Mouse (Mus musculus): Measurements from ENCODE around the gene Usp50. TPM values are rescaled to one million over a fixed set of nuclear protein-coding genes. Genes with fewer than 3 reads are reported as not detected.

Gene Usp50
- polyA plus RNA-seq, 1 experiment from 2014 or later: 3.6 TPM

DNA sequence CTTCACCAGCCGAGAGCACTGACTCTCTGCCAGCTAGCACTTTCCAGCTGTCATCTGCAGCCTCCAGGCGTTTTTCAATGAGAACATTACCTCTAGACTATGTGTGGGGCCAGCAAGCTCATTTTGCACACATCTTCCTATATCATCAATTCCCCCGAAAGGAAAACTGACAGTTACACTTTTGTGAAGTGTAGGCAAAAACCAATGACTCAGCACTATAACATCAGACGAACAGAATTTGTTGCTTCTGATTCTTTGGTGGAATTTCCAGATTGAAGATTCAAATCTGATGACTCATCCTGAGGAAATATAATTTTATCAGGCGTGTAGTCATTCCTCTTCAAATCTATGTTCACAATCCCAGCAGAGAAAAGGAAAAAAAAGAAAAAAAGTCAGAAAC is 9.3 kb upstream of the Usp50 start:
- WGBS: 74% methylated on average over 5 of the region's 5 CpGs
- ATAC-seq (ENCODE audit: insufficient read depth): no peak

DNA sequence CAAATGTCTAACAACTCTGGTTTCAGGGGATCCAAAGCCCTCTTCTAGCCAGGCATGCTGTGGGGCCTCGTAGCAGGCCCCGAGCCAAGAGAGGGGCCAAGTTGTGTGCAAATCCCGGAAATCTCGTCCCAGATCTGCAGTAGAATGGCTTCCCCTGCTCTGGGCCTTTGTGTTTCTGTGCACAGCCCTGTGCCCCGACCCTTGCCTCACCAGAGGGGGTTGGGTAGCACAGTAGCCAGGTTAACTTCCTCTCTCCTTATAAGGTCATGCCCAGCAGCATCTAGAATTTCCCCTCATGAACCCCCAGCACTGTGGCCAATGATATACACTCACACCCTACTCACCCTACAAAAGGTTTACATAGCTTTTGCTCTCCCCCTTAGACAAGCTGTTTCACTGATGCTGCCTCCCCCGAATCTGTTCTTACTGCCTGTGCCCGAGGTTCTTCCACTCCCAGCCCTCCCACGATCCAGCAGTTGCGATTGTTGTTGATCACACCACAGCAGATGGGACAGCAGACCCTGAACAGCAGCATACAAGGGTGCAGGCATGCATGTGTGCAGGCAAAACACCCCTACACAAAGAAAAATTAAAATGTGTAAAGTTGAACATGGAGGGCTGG is 4.6 kb upstream of the Usp50 start:
- Histone ChIP-seq H3K9me3 (ENCODE audit: low read depth, low read length) (no peaks in the 10 kb centered on the region), H3K4me1 (ENCODE audit: insufficient read depth) (no peaks in the 10 kb centered on the region), H3K36me3 (ENCODE audit: insufficient read depth) (peaks cover 27% of the 10 kb centered on the region), H3K4me2 (no peak overlapping the region), H3K27ac (ENCODE audit: low read depth) (peak overlapping the region; percentile 58), H3K9ac (no peak overlapping the region), H3K4me3 (ENCODE audit: low read depth, low read length) (no peak overlapping the region), H3K27me3 (ENCODE audit: insufficient read depth, low read length) (no peaks in the 10 kb centered on the region)
- ATAC-seq (ENCODE audit: insufficient read depth): peak; percentile 77
- WGBS: 34% methylated on average over 9 of the region's 9 CpGs
- no peak for TF ChIP-seq CTCF (IDR thresholded peaks at IDR 0.05; ENCODE audit: low read depth)
- peak; percentile 53 for DNase-seq

More for the DNA sequence above, 9.3 kb upstream of the Usp50 start:
- no peak for DNase-seq
- H3K36me3 ChIP-seq (ENCODE audit: insufficient read depth): peaks cover 57% of the 10 kb centered on the region
- no peaks in the 10 kb centered on the region for H3K4me1 ChIP-seq (ENCODE audit: insufficient read depth)
- no peaks in the 10 kb centered on the region for H3K27me3 ChIP-seq (ENCODE audit: insufficient read depth, low read length)
- no peak overlapping the region for H3K4me2 ChIP-seq
- no peak overlapping the region for H3K9ac ChIP-seq
- H3K27ac ChIP-seq (ENCODE audit: low read depth): no peak overlapping the region
- no peaks in the 10 kb centered on the region for H3K9me3 ChIP-seq (ENCODE audit: low read depth, low read length)
- TF ChIP-seq CTCF (IDR thresholded peaks at IDR 0.05; ENCODE audit: low read depth): no peak
- no peak overlapping the region for H3K4me3 ChIP-seq (ENCODE audit: low read depth, low read length)

DNA sequence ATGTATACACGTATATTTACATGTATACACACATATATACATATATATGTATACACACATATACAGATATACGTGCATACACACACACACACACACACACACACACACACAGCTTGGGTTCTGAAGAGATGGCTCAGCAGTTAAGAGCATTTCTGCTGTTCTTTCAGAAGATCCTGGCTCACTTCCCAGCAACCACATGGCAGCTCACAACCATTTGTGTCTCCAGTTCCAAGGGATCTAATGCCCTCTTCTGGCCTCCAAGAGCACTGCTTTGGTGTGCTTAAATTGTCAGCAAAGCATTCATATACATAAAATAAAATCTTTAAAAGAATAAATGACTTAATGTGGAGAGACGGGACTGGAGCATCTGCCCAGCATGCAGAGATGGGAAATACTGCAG is 837 bp downstream of the Usp50 start:
- H3K4me1 ChIP-seq (ENCODE audit: insufficient read depth): no peaks in the 10 kb centered on the region
- H3K27ac ChIP-seq (ENCODE audit: low read depth): no peak overlapping the region
- ATAC-seq (ENCODE audit: insufficient read depth) (peak; percentile 62), DNase-seq (peak; percentile 89)
- no peak overlapping the region for H3K9ac ChIP-seq
- no peak overlapping the region for H3K4me3 ChIP-seq (ENCODE audit: low read depth, low read length)
- H3K36me3 ChIP-seq (ENCODE audit: insufficient read depth): no peaks in the 10 kb centered on the region
- TF ChIP-seq CTCF (IDR thresholded peaks at IDR 0.05; ENCODE audit: low read depth): peak; percentile 63
- WGBS: 70% methylated on average over 3 of the region's 3 CpGs
- H3K9me3 ChIP-seq (ENCODE audit: low read depth, low read length): no peaks in the 10 kb centered on the region
- no peaks in the 10 kb centered on the region for H3K27me3 ChIP-seq (ENCODE audit: insufficient read depth, low read length)
- no peak overlapping the region for H3K4me2 ChIP-seq

DNA sequence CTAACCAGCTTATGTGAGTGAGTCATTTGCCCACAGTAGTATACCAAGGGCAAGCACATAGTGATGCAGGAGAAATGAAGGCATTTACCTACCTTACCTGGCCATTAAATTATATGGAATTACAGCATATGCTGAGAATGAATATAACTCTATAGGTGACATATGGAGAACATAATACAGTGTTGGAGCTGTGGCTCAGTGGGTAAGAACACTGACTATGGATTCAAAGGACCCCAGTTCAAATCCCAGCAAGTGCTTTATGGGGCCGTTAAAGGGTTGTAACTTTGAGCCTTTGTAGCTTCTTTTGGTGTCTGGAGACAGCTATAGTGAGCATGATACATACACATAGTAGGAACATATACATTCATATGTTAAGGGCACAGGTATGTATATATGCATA is 1.8 kb downstream of the Usp50 start:
- 79% methylated on average over 1 of the region's 1 CpGs for WGBS
- no peak overlapping the region for H3K9ac ChIP-seq
- no peak for TF ChIP-seq CTCF (IDR thresholded peaks at IDR 0.05; ENCODE audit: low read depth)
- no peak overlapping the region for H3K4me3 ChIP-seq (ENCODE audit: low read depth, low read length)
- DNase-seq: no peak
- H3K4me2 ChIP-seq: no peak overlapping the region
- no peaks in the 10 kb centered on the region for H3K9me3 ChIP-seq (ENCODE audit: low read depth, low read length)
- H3K27ac ChIP-seq (ENCODE audit: low read depth): no peak overlapping the region
- H3K27me3 ChIP-seq (ENCODE audit: insufficient read depth, low read length): no peaks in the 10 kb centered on the region
- H3K36me3 ChIP-seq (ENCODE audit: insufficient read depth): no peaks in the 10 kb centered on the region
- no peak for ATAC-seq (ENCODE audit: insufficient read depth)
- no peaks in the 10 kb centered on the region for H3K4me1 ChIP-seq (ENCODE audit: insufficient read depth)

DNA sequence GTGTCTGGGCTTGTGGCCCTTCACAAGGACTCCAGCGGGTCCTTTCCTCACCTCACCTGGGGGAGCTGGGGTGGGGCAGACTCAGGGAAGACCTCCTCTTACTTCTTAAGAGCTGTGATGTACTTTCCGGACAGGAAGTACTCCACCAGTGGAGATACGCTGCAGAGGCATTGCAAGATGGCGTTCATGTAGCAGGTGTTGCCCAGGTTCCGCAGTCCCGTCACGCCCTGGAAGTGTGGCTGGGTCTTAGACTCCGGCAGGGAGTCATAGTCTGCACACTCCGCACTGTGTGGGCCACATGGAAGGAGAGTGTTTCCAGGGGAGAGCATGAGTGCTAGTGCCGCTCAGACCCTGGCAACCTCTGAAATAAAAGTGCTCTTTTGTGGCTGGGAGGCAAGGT is 3.0 kb downstream of the Usp50 start:
- WGBS: 82% methylated on average over 10 of the region's 10 CpGs
- ATAC-seq (ENCODE audit: insufficient read depth) (no peak), DNase-seq (no peak)
- no peak overlapping the region for H3K4me2 ChIP-seq
- H3K9ac ChIP-seq: no peak overlapping the region
- no peaks in the 10 kb centered on the region for H3K36me3 ChIP-seq (ENCODE audit: insufficient read depth)
- no peaks in the 10 kb centered on the region for H3K4me1 ChIP-seq (ENCODE audit: insufficient read depth)
- H3K27ac ChIP-seq (ENCODE audit: low read depth): no peak overlapping the region
- H3K27me3 ChIP-seq (ENCODE audit: insufficient read depth, low read length): no peaks in the 10 kb centered on the region
- no peak for TF ChIP-seq CTCF (IDR thresholded peaks at IDR 0.05; ENCODE audit: low read depth)
- H3K9me3 ChIP-seq (ENCODE audit: low read depth, low read length): no peaks in the 10 kb centered on the region
- no peak overlapping the region for H3K4me3 ChIP-seq (ENCODE audit: low read depth, low read length)

DNA sequence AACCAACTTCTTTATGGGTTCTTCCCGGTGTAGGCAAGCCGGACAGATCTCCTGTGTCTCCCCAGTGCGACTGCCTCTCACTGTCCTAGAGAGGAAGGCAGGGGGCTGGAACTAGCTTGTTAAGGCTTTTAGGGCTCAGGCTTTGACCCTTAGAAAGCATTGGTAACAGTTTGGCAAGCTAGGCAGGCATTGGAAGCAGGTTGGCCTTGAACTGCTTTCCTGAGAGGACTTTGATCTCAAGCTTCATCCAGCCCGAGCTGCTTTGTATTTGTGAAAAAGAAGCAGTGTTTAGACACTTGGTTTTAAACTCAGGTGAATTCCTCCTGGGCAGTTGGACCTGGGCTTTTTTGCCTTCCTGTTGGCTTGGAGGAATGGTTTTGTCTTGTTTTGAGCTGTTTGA is 4.5 kb downstream of the Usp50 start:
- no peak for DNase-seq
- H3K4me3 ChIP-seq (ENCODE audit: low read depth, low read length): no peak overlapping the region

DNA sequence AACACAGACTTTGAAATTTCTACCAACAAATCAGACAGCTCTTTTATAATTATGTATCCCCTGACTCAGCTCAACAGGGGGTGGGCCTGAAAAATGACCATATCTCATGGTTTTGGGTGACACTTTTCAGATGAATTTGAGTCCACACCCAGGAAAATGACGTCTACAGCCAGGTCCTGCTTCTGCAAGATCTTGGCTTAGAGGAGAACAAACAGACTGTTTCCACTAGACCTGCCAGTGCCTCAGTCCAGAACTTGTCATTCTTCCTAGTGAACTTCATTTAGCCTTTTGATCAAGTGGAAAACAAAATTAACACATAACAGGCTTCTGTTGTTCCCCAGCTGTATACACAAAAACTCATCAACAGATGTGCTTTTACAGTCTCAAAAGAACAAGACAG is 6.9 kb downstream of the Usp50 start:
- Histone ChIP-seq H3K9me3 (ENCODE audit: low read depth, low read length) (no peaks in the 10 kb centered on the region), H3K27ac (ENCODE audit: low read depth) (no peak overlapping the region), H3K9ac (no peak overlapping the region), H3K36me3 (ENCODE audit: insufficient read depth) (no peaks in the 10 kb centered on the region), H3K4me2 (no peak overlapping the region), H3K4me3 (ENCODE audit: low read depth, low read length) (no peak overlapping the region), H3K4me1 (ENCODE audit: insufficient read depth) (no peaks in the 10 kb centered on the region), H3K27me3 (ENCODE audit: insufficient read depth, low read length) (no peaks in the 10 kb centered on the region)
- DNase-seq (no peak), ATAC-seq (ENCODE audit: insufficient read depth) (no peak)
- WGBS: 35% methylated on average over 1 of the region's 1 CpGs
- no peak for TF ChIP-seq CTCF (IDR thresholded peaks at IDR 0.05; ENCODE audit: low read depth)

More for the DNA sequence above, 4.5 kb downstream of the Usp50 start:
- 77% methylated on average over 4 of the region's 4 CpGs for WGBS
- no peak overlapping the region for H3K4me2 ChIP-seq
- TF ChIP-seq CTCF (IDR thresholded peaks at IDR 0.05; ENCODE audit: low read depth): no peak
- H3K9ac ChIP-seq: no peak overlapping the region
- H3K9me3 ChIP-seq (ENCODE audit: low read depth, low read length): no peaks in the 10 kb centered on the region
- no peak overlapping the region for H3K27ac ChIP-seq (ENCODE audit: low read depth)
- H3K4me1 ChIP-seq (ENCODE audit: insufficient read depth): no peaks in the 10 kb centered on the region
- no peaks in the 10 kb centered on the region for H3K36me3 ChIP-seq (ENCODE audit: insufficient read depth)
- no peaks in the 10 kb centered on the region for H3K27me3 ChIP-seq (ENCODE audit: insufficient read depth, low read length)
- ATAC-seq (ENCODE audit: insufficient read depth): no peak

Measured in lung, embryonic 14.5 days (tissue).